Mouse (Mus musculus) heart, adult 10 weeks (tissue): ENCODE results near the gene Memo1. TPM values are rescaled to one million over a fixed set of nuclear protein-coding genes. Genes with fewer than 3 reads are reported as not detected.

Source experiments
- polyA plus RNA-seq: library from polyadenylated mRNA; stranded (reverse); fragments of 350-450 nt; fragmentation: Illumina TruSeq; extraction: RNeasy Lipid Tissue Mini Kit (QIAGEN cat#74804); gene quantifications from one replicate; pipeline ENCODE4 v1.2.3, GENCODE M21; 2014; ENCODE audit warnings: low read depth, low replicate concordance

The Memo1 gene
- 69.8 TPM for polyA plus RNA-seq

DNA sequence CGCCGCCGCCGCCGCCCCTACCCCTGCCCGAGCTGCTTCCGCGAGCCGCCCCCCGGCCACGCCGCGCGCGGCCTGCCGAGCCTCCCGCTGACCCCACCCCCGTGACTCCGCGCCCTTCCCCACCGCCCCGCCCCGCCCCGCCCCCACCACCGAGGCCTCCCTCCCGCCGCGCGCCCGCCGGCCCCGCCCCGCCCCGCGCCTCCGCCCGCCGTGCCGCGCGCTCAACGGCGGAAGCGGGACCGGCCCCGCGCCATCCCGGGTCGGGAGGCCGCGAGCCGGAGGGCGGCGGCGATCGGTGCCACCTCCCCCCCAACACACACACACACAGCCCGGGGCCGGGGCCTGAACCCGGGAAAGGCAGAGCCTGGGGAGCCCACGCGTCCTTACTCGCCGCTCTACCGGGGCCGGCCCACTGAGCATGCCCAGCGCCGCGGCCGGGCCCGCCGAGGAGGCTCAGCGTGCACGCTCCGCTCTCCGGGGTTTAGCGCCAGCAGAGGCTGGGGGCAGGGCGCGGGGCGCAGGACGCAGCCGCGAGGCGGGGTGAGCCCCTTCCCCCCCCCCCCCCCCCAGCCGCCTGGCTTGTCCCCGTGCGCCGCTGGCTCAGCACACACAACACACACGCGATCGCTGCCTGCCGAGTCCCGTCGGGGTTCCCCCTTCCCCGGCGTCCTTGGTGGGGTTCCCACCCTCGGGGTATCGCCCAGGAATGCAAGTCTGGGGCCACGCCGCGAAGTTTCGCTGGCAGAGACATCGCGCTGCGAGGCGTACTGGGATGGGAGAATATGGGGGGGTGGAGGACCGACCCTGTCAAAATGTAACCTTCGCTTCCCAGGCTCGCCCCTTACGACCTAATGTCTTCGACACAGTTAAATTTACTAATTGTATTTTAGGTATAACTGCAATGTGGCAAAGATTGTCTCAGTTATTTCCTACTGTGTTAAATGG is at the start of gene Memo1:
Memo1 (minus strand) TSS at position 496 of the 945 bp plus-strand sequence.

DNA sequence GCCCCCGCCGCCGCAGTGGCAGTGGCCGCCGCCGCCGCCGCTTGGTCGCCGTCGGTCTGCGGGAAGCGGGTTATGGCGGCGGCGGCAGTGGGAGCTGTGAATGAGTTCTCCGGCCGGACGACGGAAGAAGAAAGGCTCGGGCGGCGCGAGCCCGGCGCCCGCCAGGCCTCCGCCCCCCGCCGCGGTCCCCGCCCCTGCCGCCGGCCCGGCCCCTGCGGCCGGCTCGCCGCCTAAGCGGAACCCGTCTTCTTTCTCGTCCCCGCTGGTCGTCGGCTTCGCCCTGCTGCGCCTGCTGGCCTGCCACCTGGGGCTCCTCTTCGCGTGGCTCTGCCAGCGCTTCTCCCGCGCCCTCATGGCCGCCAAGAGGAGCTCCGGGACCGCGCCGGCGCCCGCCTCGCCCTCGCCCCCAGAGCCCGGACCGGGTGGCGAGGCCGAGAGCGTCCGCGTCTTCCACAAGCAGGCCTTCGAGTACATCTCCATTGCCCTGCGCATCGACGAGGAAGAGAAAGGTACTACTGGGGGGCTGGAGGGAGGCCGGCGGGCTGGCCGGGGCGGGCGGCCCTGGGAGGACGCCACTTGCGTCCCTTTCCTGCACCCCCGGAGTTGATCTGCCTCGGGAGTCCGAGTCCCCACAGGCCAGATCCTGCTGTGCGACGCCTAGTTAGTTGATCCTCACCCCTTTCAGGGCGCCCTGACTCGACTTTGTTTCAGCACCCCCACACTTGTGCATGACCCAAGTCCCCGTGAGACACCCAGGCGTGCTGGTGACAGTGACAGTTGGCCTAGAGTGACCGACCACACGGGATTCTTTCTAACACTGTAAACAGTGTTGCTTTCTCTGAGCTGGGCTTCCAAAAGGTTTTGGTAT is 43.9 kb upstream of the Memo1 start, which contains the start of gene Spast:
Spast (plus strand) TSS at position 51 of the 868 bp plus-strand sequence.

DNA sequence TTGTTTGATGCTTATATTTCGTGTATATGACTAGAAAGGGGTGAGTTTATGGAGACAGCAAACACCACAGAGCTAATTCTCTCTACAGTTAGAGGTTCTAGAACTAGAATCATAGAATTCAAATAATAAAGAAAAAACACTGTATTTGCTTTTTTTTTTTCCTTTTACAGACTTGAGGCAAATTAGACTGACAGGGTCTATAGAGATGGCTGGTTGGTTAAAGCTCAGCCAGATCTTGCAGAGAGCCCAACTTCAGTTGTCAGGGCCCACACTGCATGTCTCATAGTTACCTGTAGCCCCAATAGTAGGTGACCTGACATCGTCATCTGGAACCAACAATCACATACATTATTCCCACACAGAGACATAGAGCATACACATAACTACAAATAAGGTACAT is 28.5 kb upstream of the Memo1 start, which contains the start of gene Dpy30:
Dpy30 (minus strand) TSS at position 101 of the 400 bp plus-strand sequence.

Other genes with a start within 250 kb of the Memo1 start
- gene Srd5a2, start 247.6 kb downstream of the Memo1 start, polyA plus RNA-seq = 0.58 TPM
- 68.3 TPM for gene Dpy30, start 28.4 kb upstream of the Memo1 start, polyA plus RNA-seq
- 20.3 TPM for gene Spast, start 43.5 kb upstream of the Memo1 start, polyA plus RNA-seq
- 11.5 TPM for gene Slc30a6, start 100.1 kb upstream of the Memo1 start, polyA plus RNA-seq
- 0.31 TPM for gene Nlrc4, start 163.6 kb upstream of the Memo1 start, polyA plus RNA-seq
- 48.4 TPM for gene Yipf4, start 194.0 kb upstream of the Memo1 start, polyA plus RNA-seq
- 45.1 TPM for gene Birc6, start 232.8 kb upstream of the Memo1 start, polyA plus RNA-seq